Mouse (Mus musculus) embryonic facial prominence, embryonic 12.5 days (tissue): ENCODE measurements around the gene Deaf1. TPM values are rescaled to one million over a fixed set of nuclear protein-coding genes. Genes with fewer than 3 reads are reported as not detected.

Experiments
- polyA plus RNA-seq: library from polyadenylated mRNA; unstranded; fragments of >200 nt; fragmentation: Nextera tagmentation; extraction: Ambion mirVana; gene quantifications from 2 replicates; pipeline ENCODE4 v1.2.1, GENCODE M21; 2016

Deaf1 gene
- polyA plus RNA-seq, 1 experiment from 2014 or later = 75.4 TPM

Other genes starting within 250 kb of the Deaf1 start
- gene Pkp3, start 249.5 kb downstream of the Deaf1 start, polyA plus RNA-seq = 13.3 and 16.2 TPM in 2 replicates
- 1.9 and 3.0 TPM in 2 replicates for gene Sigirr, start 227.1 kb downstream of the Deaf1 start, polyA plus RNA-seq
- gene Ano9, start 209.9 kb downstream of the Deaf1 start, polyA plus RNA-seq = 2.2 and 2.5 TPM in 2 replicates
- gene Ptdss2, start 205.3 kb downstream of the Deaf1 start, polyA plus RNA-seq = 82.2 and 84.7 TPM in 2 replicates
- gene Rnh1, start 154.8 kb downstream of the Deaf1 start, polyA plus RNA-seq = 87.9 and 88.1 TPM in 2 replicates
- gene Hras, start 133.7 kb downstream of the Deaf1 start, polyA plus RNA-seq = 91.0 and 111 TPM in 2 replicates
- gene Lrrc56, start 133.5 kb downstream of the Deaf1 start, polyA plus RNA-seq = 12.1 and 13.4 TPM in 2 replicates
- gene Lmntd2, start 113.6 kb downstream of the Deaf1 start, polyA plus RNA-seq = 3.9 TPM in 2 replicates
- 38.6 and 42.3 TPM in 2 replicates for gene Rassf7, start 111.8 kb downstream of the Deaf1 start, polyA plus RNA-seq
- 87.1 and 99.9 TPM in 2 replicates for gene Phrf1, start 98.9 kb downstream of the Deaf1 start, polyA plus RNA-seq
- gene Irf7, start 61.2 kb downstream of the Deaf1 start, polyA plus RNA-seq = 0.99 and 1.1 TPM in 2 replicates
- gene Cdhr5, start 50.9 kb downstream of the Deaf1 start, polyA plus RNA-seq = not detected in 2 replicates
- gene Sct, start 48.6 kb downstream of the Deaf1 start, polyA plus RNA-seq = 4.0 and 5.0 TPM in 2 replicates
- 1.7 and 2.3 TPM in 2 replicates for gene Drd4, start 35.7 kb downstream of the Deaf1 start, polyA plus RNA-seq
- 54.3 and 56.7 TPM in 2 replicates for gene Tmem80, start within 50 bp of the Deaf1 start, polyA plus RNA-seq
- gene Eps8l2, start 11.2 kb upstream of the Deaf1 start, polyA plus RNA-seq = 5.6 and 5.7 TPM in 2 replicates
- 303 and 306 TPM in 2 replicates for gene Taldo1, start 64.5 kb upstream of the Deaf1 start, polyA plus RNA-seq
- gene Gatd1, start 86.4 kb upstream of the Deaf1 start, polyA plus RNA-seq = 62.2 and 68.5 TPM in 2 replicates
- gene Cend1, start 101.8 kb upstream of the Deaf1 start, polyA plus RNA-seq = 7.4 and 10.4 TPM in 2 replicates
- 39.2 and 41.9 TPM in 2 replicates for gene Slc25a22, start 110.2 kb upstream of the Deaf1 start, polyA plus RNA-seq
- gene Pidd1, start 116.3 kb upstream of the Deaf1 start, polyA plus RNA-seq = 14.9 and 15.0 TPM in 2 replicates
- gene Rplp2, start 119.7 kb upstream of the Deaf1 start, polyA plus RNA-seq = 1,180 and 1,203 TPM in 2 replicates
- 13.9 and 14.6 TPM in 2 replicates for gene Pnpla2, start 127.5 kb upstream of the Deaf1 start, polyA plus RNA-seq
- gene Cracr2b, start 133.4 kb upstream of the Deaf1 start, polyA plus RNA-seq = 12.8 and 13.3 TPM in 2 replicates
- gene Cd151, start 139.7 kb upstream of the Deaf1 start, polyA plus RNA-seq = 17.0 and 19.6 TPM in 2 replicates
- 66.2 and 68.9 TPM in 2 replicates for gene Polr2l, start 147.4 kb upstream of the Deaf1 start, polyA plus RNA-seq
- gene Tspan4, start 147.6 kb upstream of the Deaf1 start, polyA plus RNA-seq = 36.8 and 43.3 TPM in 2 replicates
- gene Chid1, start 212.2 kb upstream of the Deaf1 start, polyA plus RNA-seq = 32.5 and 34.7 TPM in 2 replicates
- gene Ap2a2, start 234.5 kb upstream of the Deaf1 start, polyA plus RNA-seq = 99.2 and 102 TPM in 2 replicates